Comparison of ENCODE assay signal across 21 mouse cellular contexts in the genomic region with DNA sequence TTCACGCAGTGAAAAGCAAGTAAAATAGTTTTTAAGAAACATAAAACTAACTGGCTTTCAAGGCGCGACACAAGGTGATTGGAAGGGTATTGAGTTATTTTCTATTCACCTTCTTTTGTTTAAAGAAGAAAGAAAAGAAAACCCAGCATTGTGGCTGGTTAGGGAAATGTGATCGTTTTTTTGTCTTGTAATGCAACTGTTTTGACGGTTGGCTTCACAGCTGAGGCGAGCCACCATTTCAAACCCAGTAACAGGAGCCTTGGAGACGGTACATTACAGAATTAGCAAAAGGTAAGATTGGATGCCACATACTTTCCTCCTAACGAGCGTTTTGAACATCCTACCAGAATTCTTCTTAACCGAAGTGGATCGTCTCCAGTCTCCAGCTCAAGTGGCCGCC. TPM values are rescaled to one million over a fixed set of nuclear protein-coding genes. Genes with fewer than 3 reads are reported as not detected.
"Had no signal": no experiment of that assay in that cellular context is flagged by ENCODE, and none has a peak within 500 bp of the region (broad histone marks: within the 10 kb centered on the region; RNA-seq: fewer than 3 reads in every experiment).

No protein-coding gene starts in this region.

- H3K27ac ChIP-seq: left cerebral cortex, adult 2 months; limb, embryonic 12.5 days; limb, embryonic 15.5 days; liver, embryonic 12.5 days had no signal

- H3K4me1 ChIP-seq: limb, embryonic 12.5 days had no signal

- H3K4me2 ChIP-seq: limb, embryonic 12.5 days; limb, embryonic 15.5 days; liver, embryonic 12.5 days; midbrain, embryonic 11.5 days had no signal

- H3K4me3 ChIP-seq: left cerebral cortex, adult 2 months; limb, embryonic 12.5 days; limb, embryonic 15.5 days; liver, embryonic 12.5 days had no signal

- H3K27me3 ChIP-seq: limb, embryonic 12.5 days; limb, embryonic 15.5 days; liver, embryonic 12.5 days had no signal

- DNase-seq: kidney, adult 9 months; kidney, postnatal 14 days; kidney, postnatal 4 days; layer of hippocampus, adult 9-11 months; layer of hippocampus, postnatal 36 days; lung, adult 2 months; lung, postnatal 14 days; lung, postnatal 4 days; midbrain, embryonic 14.5 days; thymus, adult 18-20 months; thymus, postnatal 14 days; thymus, postnatal 4 days had no signal

- ATAC-seq: liver, embryonic 12.5 days had no signal

- H3K9ac ChIP-seq: limb, embryonic 12.5 days; limb, embryonic 15.5 days; liver, embryonic 12.5 days had no signal

- H3K9me3 ChIP-seq: limb, embryonic 12.5 days; limb, embryonic 15.5 days; liver, embryonic 12.5 days had no signal

RNA-seq across cellular contexts. Expression of gene Gm10273, which starts 41.3 kb away (rescaled TPM):
- polyA plus RNA-seq: limb, embryonic 12.5 days had no signal

RNA-seq across cellular contexts. Expression of gene Pla2g12b, which starts 49.3 kb away (rescaled TPM):
- polyA plus RNA-seq: limb, embryonic 12.5 days; midbrain, embryonic 11.5 days; midbrain, embryonic 14.5 days; midbrain, postnatal 0 days; neural tube, embryonic 11.5 days; neural tube, embryonic 14.5 days; spleen, adult 2 months had no signal
